Mouse (Mus musculus) lung, adult 2 months (tissue): Measurements from ENCODE around the gene Smurf1.

Source experiments
- CTCF ChIP-seq: fragments of 200-500 bp; IDR thresholded peaks from 2 replicates; pipeline ENCODE4 v1.5.1; 2011; ENCODE audit warnings: mild to moderate bottlenecking, low read length, control low read depth; ENCODE audit not compliant: insufficient read depth
- POLR2A ChIP-seq: fragments of 200-500 bp; IDR thresholded peaks from 2 replicates; pipeline ENCODE4 v1.6.1; 2011; ENCODE audit warnings: low read depth, mild to moderate bottlenecking, control low read depth, low read length, borderline replicate concordance; ENCODE audit errors: extremely low read depth

GRCm38 (mm10) chr5:144926275-144926674 lies 39.4 kb downstream of the Smurf1 start:
- TF ChIP-seq CTCF (no peak), POLR2A (no peak)
